Mouse (Mus musculus): ENCODE measurements around the gene Zer1. TPM values are rescaled to one million over a fixed set of nuclear protein-coding genes. Genes with fewer than 3 reads are reported as not detected.
A peak's percentile ranks its signal among the peaks of the same experiment; 100 is the strongest.
"Not testable (repeated sequence)": the region's sequence is repeated elsewhere in the genome, so short reads cannot be mapped to it uniquely, and the experiment has no call there.

Zer1 gene
- polyA plus RNA-seq, 1 experiment from 2014 or later: 5.2 TPM

- H3K27me3 ChIP-seq (ENCODE audit: control insufficient read depth, insufficient read depth, low read length); H3K27ac ChIP-seq (replicated peaks; ENCODE audit: low read depth, low read length); DNase-seq (ENCODE audit: low spot score); H3K9ac ChIP-seq (replicated peaks; ENCODE audit: low read length); H3K36me3 ChIP-seq (replicated peaks; ENCODE audit: control insufficient read depth, insufficient read depth, low read depth, low read length); H3K9me3 ChIP-seq (replicated peaks; ENCODE audit: control insufficient read depth, low read length); H3K4me3 ChIP-seq (ENCODE audit: low read depth, low read length); ATAC-seq (replicated peaks; ENCODE audit: insufficient number of reproducible peaks, low FRiP score, low TSS enrichment, low read depth); H3K4me1 ChIP-seq (ENCODE audit: control insufficient read depth, insufficient read depth, low read length); H3K4me2 ChIP-seq (ENCODE audit: low read depth, low read length): not testable (repeated sequence)
- WGBS: 89% methylated on average over 6 of the region's 10 CpGs
These were observed 35.5 kb upstream of the Zer1 start for GRCm38 (mm10) chr2:30159871-30160270.

- no peak overlapping the region for H3K9ac ChIP-seq (replicated peaks; ENCODE audit: low read length)
- no peak overlapping the region for H3K27ac ChIP-seq (replicated peaks; ENCODE audit: low read depth, low read length)
- WGBS: 82% methylated on average over 8 of the region's 8 CpGs
- H3K36me3 ChIP-seq (replicated peaks; ENCODE audit: control insufficient read depth, insufficient read depth, low read depth, low read length): peaks cover 7% of the 10 kb centered on the region
- no peaks in the 10 kb centered on the region for H3K27me3 ChIP-seq (ENCODE audit: control insufficient read depth, insufficient read depth, low read length)
- ATAC-seq (replicated peaks; ENCODE audit: insufficient number of reproducible peaks, low FRiP score, low TSS enrichment, low read depth) (no peak), DNase-seq (ENCODE audit: low spot score) (no peak)
- H3K4me3 ChIP-seq (ENCODE audit: low read depth, low read length): no peak overlapping the region
- H3K4me2 ChIP-seq (ENCODE audit: low read depth, low read length): no peak overlapping the region
- H3K9me3 ChIP-seq (replicated peaks; ENCODE audit: control insufficient read depth, low read length): no peaks in the 10 kb centered on the region
- no peaks in the 10 kb centered on the region for H3K4me1 ChIP-seq (ENCODE audit: control insufficient read depth, insufficient read depth, low read length)
These were observed 28.2 kb upstream of the Zer1 start for GRCm38 (mm10) chr2:30152616-30153015.

GRCm38 (mm10) chr2:30151840-30152239 is 27.5 kb upstream of the Zer1 start:
- no peaks in the 10 kb centered on the region for H3K4me1 ChIP-seq (ENCODE audit: control insufficient read depth, insufficient read depth, low read length)
- no peaks in the 10 kb centered on the region for H3K9me3 ChIP-seq (replicated peaks; ENCODE audit: control insufficient read depth, low read length)
- no peak overlapping the region for H3K4me3 ChIP-seq (ENCODE audit: low read depth, low read length)
- no peak overlapping the region for H3K27ac ChIP-seq (replicated peaks; ENCODE audit: low read depth, low read length)
- no peaks in the 10 kb centered on the region for H3K27me3 ChIP-seq (ENCODE audit: control insufficient read depth, insufficient read depth, low read length)
- H3K9ac ChIP-seq (replicated peaks; ENCODE audit: low read length): no peak overlapping the region
- no peak for DNase-seq (ENCODE audit: low spot score)
- H3K36me3 ChIP-seq (replicated peaks; ENCODE audit: control insufficient read depth, insufficient read depth, low read depth, low read length): peaks cover 7% of the 10 kb centered on the region
- no peak overlapping the region for H3K4me2 ChIP-seq (ENCODE audit: low read depth, low read length)
- ATAC-seq (replicated peaks; ENCODE audit: insufficient number of reproducible peaks, low FRiP score, low TSS enrichment, low read depth): no peak
- WGBS: 88% methylated on average over 11 of the region's 11 CpGs

- no peak overlapping the region for H3K4me2 ChIP-seq (ENCODE audit: low read depth, low read length)
- peaks cover 9% of the 10 kb centered on the region for H3K36me3 ChIP-seq (replicated peaks; ENCODE audit: control insufficient read depth, insufficient read depth, low read depth, low read length)
- H3K4me1 ChIP-seq (ENCODE audit: control insufficient read depth, insufficient read depth, low read length): no peaks in the 10 kb centered on the region
- 92% methylated on average over 4 of the region's 4 CpGs for WGBS
- H3K27ac ChIP-seq (replicated peaks; ENCODE audit: low read depth, low read length): no peak overlapping the region
- no peaks in the 10 kb centered on the region for H3K9me3 ChIP-seq (replicated peaks; ENCODE audit: control insufficient read depth, low read length)
- ATAC-seq (replicated peaks; ENCODE audit: insufficient number of reproducible peaks, low FRiP score, low TSS enrichment, low read depth) (no peak), DNase-seq (ENCODE audit: low spot score) (no peak)
- H3K27me3 ChIP-seq (ENCODE audit: control insufficient read depth, insufficient read depth, low read length): no peaks in the 10 kb centered on the region
- no peak overlapping the region for H3K9ac ChIP-seq (replicated peaks; ENCODE audit: low read length)
- no peak overlapping the region for H3K4me3 ChIP-seq (ENCODE audit: low read depth, low read length)
These were observed 23.1 kb upstream of the Zer1 start for GRCm38 (mm10) chr2:30147466-30147865.

- DNase-seq (ENCODE audit: low spot score): no peak
- Histone ChIP-seq H3K4me1 (ENCODE audit: control insufficient read depth, insufficient read depth, low read length) (no peaks in the 10 kb centered on the region), H3K27me3 (ENCODE audit: control insufficient read depth, insufficient read depth, low read length) (no peaks in the 10 kb centered on the region), H3K9ac (replicated peaks; ENCODE audit: low read length) (no peak overlapping the region), H3K9me3 (replicated peaks; ENCODE audit: control insufficient read depth, low read length) (no peaks in the 10 kb centered on the region), H3K4me3 (ENCODE audit: low read depth, low read length) (no peak overlapping the region), H3K4me2 (ENCODE audit: low read depth, low read length) (no peak overlapping the region), H3K27ac (replicated peaks; ENCODE audit: low read depth, low read length) (no peak overlapping the region), H3K36me3 (replicated peaks; ENCODE audit: control insufficient read depth, insufficient read depth, low read depth, low read length) (peaks cover 10% of the 10 kb centered on the region)
- 91% methylated on average over 4 of the region's 4 CpGs for WGBS
- no peak for ATAC-seq (replicated peaks; ENCODE audit: insufficient number of reproducible peaks, low FRiP score, low TSS enrichment, low read depth)
These were observed 20.1 kb upstream of the Zer1 start for GRCm38 (mm10) chr2:30144436-30144835.

- H3K4me3 ChIP-seq (ENCODE audit: low read depth, low read length); H3K9ac ChIP-seq (replicated peaks; ENCODE audit: low read length); DNase-seq (ENCODE audit: low spot score); H3K36me3 ChIP-seq (replicated peaks; ENCODE audit: control insufficient read depth, insufficient read depth, low read depth, low read length); H3K4me1 ChIP-seq (ENCODE audit: control insufficient read depth, insufficient read depth, low read length); H3K4me2 ChIP-seq (ENCODE audit: low read depth, low read length); H3K9me3 ChIP-seq (replicated peaks; ENCODE audit: control insufficient read depth, low read length); ATAC-seq (replicated peaks; ENCODE audit: insufficient number of reproducible peaks, low FRiP score, low TSS enrichment, low read depth); H3K27ac ChIP-seq (replicated peaks; ENCODE audit: low read depth, low read length); H3K27me3 ChIP-seq (ENCODE audit: control insufficient read depth, insufficient read depth, low read length): not testable (repeated sequence)
- 94% methylated on average over 4 of the region's 4 CpGs for WGBS
These were observed 15.6 kb upstream of the Zer1 start for GRCm38 (mm10) chr2:30140021-30140420.

- no peaks in the 10 kb centered on the region for H3K4me1 ChIP-seq (ENCODE audit: control insufficient read depth, insufficient read depth, low read length)
- H3K27ac ChIP-seq (replicated peaks; ENCODE audit: low read depth, low read length): no peak overlapping the region
- no peak overlapping the region for H3K4me2 ChIP-seq (ENCODE audit: low read depth, low read length)
- H3K4me3 ChIP-seq (ENCODE audit: low read depth, low read length): no peak overlapping the region
- DNase-seq (ENCODE audit: low spot score) (no peak), ATAC-seq (replicated peaks; ENCODE audit: insufficient number of reproducible peaks, low FRiP score, low TSS enrichment, low read depth) (no peak)
- H3K9me3 ChIP-seq (replicated peaks; ENCODE audit: control insufficient read depth, low read length): no peaks in the 10 kb centered on the region
- peaks cover 6% of the 10 kb centered on the region for H3K36me3 ChIP-seq (replicated peaks; ENCODE audit: control insufficient read depth, insufficient read depth, low read depth, low read length)
- H3K9ac ChIP-seq (replicated peaks; ENCODE audit: low read length): no peak overlapping the region
- WGBS: 88% methylated on average over 10 of the region's 10 CpGs
- no peaks in the 10 kb centered on the region for H3K27me3 ChIP-seq (ENCODE audit: control insufficient read depth, insufficient read depth, low read length)
These were observed 12.1 kb upstream of the Zer1 start for GRCm38 (mm10) chr2:30136458-30136857.

GRCm38 (mm10) chr2:30134928-30135620 is 10.7 kb upstream of the Zer1 start:
- ATAC-seq (replicated peaks; ENCODE audit: insufficient number of reproducible peaks, low FRiP score, low TSS enrichment, low read depth) (no peak), DNase-seq (ENCODE audit: low spot score) (no peak)
- Histone ChIP-seq H3K27ac (replicated peaks; ENCODE audit: low read depth, low read length) (no peak overlapping the region), H3K4me2 (ENCODE audit: low read depth, low read length) (peak overlapping the region; percentile 90), H3K9ac (replicated peaks; ENCODE audit: low read length) (0 out of 2 replicates have a peak overlapping the region, but pooled peaks have one; percentile 18), H3K36me3 (replicated peaks; ENCODE audit: control insufficient read depth, insufficient read depth, low read depth, low read length) (no peaks in the 10 kb centered on the region; the same call in 1 of the 2 replicates), H3K9me3 (replicated peaks; ENCODE audit: control insufficient read depth, low read length) (no peaks in the 10 kb centered on the region), H3K4me1 (ENCODE audit: control insufficient read depth, insufficient read depth, low read length) (no peaks in the 10 kb centered on the region), H3K4me3 (ENCODE audit: low read depth, low read length) (peak overlapping the region; percentile 83), H3K27me3 (ENCODE audit: control insufficient read depth, insufficient read depth, low read length) (no peaks in the 10 kb centered on the region)
- 72% methylated on average over 10 of the region's 10 CpGs for WGBS

Data from embryonic facial prominence, embryonic 11.5 days (tissue).